Mouse (Mus musculus): ENCODE data around the gene Sertad1. TPM values are rescaled to one million over a fixed set of nuclear protein-coding genes. Genes with fewer than 3 reads are reported as not detected.

Sertad1 gene
- polyA plus RNA-seq (2012; rRNA removed) = 13.0 and 16.5 TPM in 2 replicates

GRCm38 (mm10) chr7:27486770-27487697 lies at the start of gene Sertad1:
Gene Sertad1, plus strand, starts transcription at chr7:27486910.

GRCm38 (mm10) chr7:27447419-27448286 lies 39.1 kb upstream of the Sertad1 start, which contains the start of the genes Sptbn4 and Blvrb:
Gene Sptbn4, minus strand, starts transcription at chr7:27447686.
Gene Blvrb, plus strand, starts transcription at chr7:27447978.

GRCm38 (mm10) chr7:27473156-27473834 lies 13.4 kb upstream of the Sertad1 start, which contains the start of gene Sertad3:
Gene Sertad3, plus strand, starts transcription at chr7:27473768.

GRCm38 (mm10) chr7:27499036-27499435 lies 12.3 kb downstream of the Sertad1 start, which contains the start of gene Prx:
Gene Prx, plus strand, starts transcription at chr7:27499324.

DNA sequence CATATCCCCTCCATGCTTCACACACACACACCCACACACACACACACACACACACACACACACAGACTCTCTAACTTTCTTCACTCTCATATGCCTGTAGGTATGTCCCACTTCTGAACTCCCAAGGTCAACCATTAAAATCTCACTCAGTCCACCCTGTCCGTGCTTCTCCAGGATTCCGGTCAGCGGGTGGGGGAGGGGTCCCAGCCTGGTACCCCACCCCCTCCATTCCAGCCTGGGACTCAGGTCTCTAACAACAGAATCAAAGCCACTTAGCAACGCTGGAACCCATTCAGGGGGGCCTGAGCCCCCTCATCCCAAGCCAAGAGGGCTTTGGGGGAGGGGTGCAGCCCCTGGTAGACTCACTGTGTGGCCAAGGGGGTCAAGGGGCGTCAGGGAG lies 36.3 kb downstream of the Sertad1 start, which contains the start of gene Hipk4:
Gene Hipk4 (plus strand): TSS at position 301 of the 400 bp plus-strand sequence.

Other genes with a start within 250 kb of the Sertad1 start
- gene Numbl, start 228.5 kb upstream of the Sertad1 start, polyA plus RNA-seq (2012; rRNA removed) = 2.5 TPM in 2 replicates
- gene Ltbp4, start 149.2 kb upstream of the Sertad1 start, polyA plus RNA-seq (2012; rRNA removed) = 7.8 and 10.3 TPM in 2 replicates
- gene Shkbp1, start 130.9 kb upstream of the Sertad1 start, polyA plus RNA-seq (2012; rRNA removed) = 13.2 and 13.6 TPM in 2 replicates
- gene Gm20479, start 129.5 kb upstream of the Sertad1 start, polyA plus RNA-seq (2012; rRNA removed) = 0.29 TPM in 1 of 2 replicates, not detected in the other
- 0.07 and 0.10 TPM in 2 replicates for gene Sptbn4, start 39.2 kb upstream of the Sertad1 start, polyA plus RNA-seq (2012; rRNA removed)
- 360 and 370 TPM in 2 replicates for gene Blvrb, start 38.9 kb upstream of the Sertad1 start, polyA plus RNA-seq (2012; rRNA removed)
- gene Sertad3, start 13.1 kb upstream of the Sertad1 start, polyA plus RNA-seq (2012; rRNA removed) = 21.2 and 21.3 TPM in 2 replicates
- 0.43 and 0.44 TPM in 2 replicates for gene Prx, start 12.4 kb downstream of the Sertad1 start, polyA plus RNA-seq (2012; rRNA removed)
- 0.18 and 0.24 TPM in 2 replicates for gene Hipk4, start 36.4 kb downstream of the Sertad1 start, polyA plus RNA-seq (2012; rRNA removed)
- gene Pld3, start 66.3 kb downstream of the Sertad1 start, polyA plus RNA-seq (2012; rRNA removed) = 61.6 and 72.3 TPM in 2 replicates
- gene 2310022A10Rik, start 66.3 kb downstream of the Sertad1 start, polyA plus RNA-seq (2012; rRNA removed) = 7.1 and 8.2 TPM in 2 replicates
- gene Akt2, start 104.6 kb downstream of the Sertad1 start, polyA plus RNA-seq (2012; rRNA removed) = 28.2 and 30.4 TPM in 2 replicates
- gene Ttc9b, start 167.0 kb downstream of the Sertad1 start, polyA plus RNA-seq (2012; rRNA removed) = not detected in 2 replicates
- gene Map3k10, start 187.7 kb downstream of the Sertad1 start, polyA plus RNA-seq (2012; rRNA removed) = 4.6 and 5.2 TPM in 2 replicates
- 0.24 and 0.30 TPM in 2 replicates for gene Zfp607b, start 202.4 kb downstream of the Sertad1 start, polyA plus RNA-seq (2012; rRNA removed)
- 1.3 and 1.4 TPM in 2 replicates for gene Zfp60, start 244.5 kb downstream of the Sertad1 start, polyA plus RNA-seq (2012; rRNA removed)

Measured in liver, embryonic 18 days (tissue).